ENCODE assay signal across 29 mouse cellular contexts in genomic region chr4:59656061-59656642, GRCm38 (mm10). TPM values are rescaled to one million over a fixed set of nuclear protein-coding genes. Genes with fewer than 3 reads are reported as not detected.
DNase-seq lines count a peak whose midpoint lies in the region; ATAC-seq lines count a peak whose summit lies in the region.
"Had no signal": no experiment of that assay in that cellular context is flagged by ENCODE, and none has a peak within 500 bp of the region (broad histone marks: within the 10 kb centered on the region; RNA-seq: fewer than 3 reads in every experiment).

No protein-coding gene starts in this region.

- H3K9ac ChIP-seq in midbrain, embryonic 16.5 days (ENCODE audit: low read depth, low read length): no peak overlapping the region
- no peak overlapping the region for H3K9ac ChIP-seq in kidney, embryonic 16.5 days (replicated peaks; ENCODE audit: low read length)
- H3K9ac ChIP-seq: embryonic facial prominence, embryonic 13.5 days; heart, embryonic 13.5 days; hindbrain, embryonic 15.5 days; kidney, embryonic 15.5 days; liver, embryonic 15.5 days; lung, embryonic 14.5 days; stomach, embryonic 15.5 days had no signal

- H3K27me3 ChIP-seq in midbrain, embryonic 10.5 days (ENCODE audit: low read depth, poor library complexity, severe bottlenecking): no peaks in the 10 kb centered on the region
- H3K27me3 ChIP-seq in midbrain, embryonic 16.5 days (ENCODE audit: control insufficient read depth, insufficient read depth, low read depth, low read length): no peaks in the 10 kb centered on the region
- no peaks in the 10 kb centered on the region for H3K27me3 ChIP-seq in kidney, embryonic 16.5 days (ENCODE audit: insufficient read depth, low read length)
- H3K27me3 ChIP-seq: CH12.LX; embryonic facial prominence, embryonic 13.5 days; heart, embryonic 13.5 days; hindbrain, embryonic 15.5 days; kidney, embryonic 15.5 days; liver, embryonic 15.5 days; megakaryocyte, embryonic 14.5 days; stomach, embryonic 15.5 days had no signal

- DNase-seq in cerebellum, postnatal 4 days (ENCODE audit: low spot score in 2 of 2): no peak
- peak; percentile 3 for DNase-seq in midbrain, embryonic 10.5 days (ENCODE audit: low spot score)
- DNase-seq in cerebellum, adult 9-10 months: peak; percentile 41
- DNase-seq in cerebellum, postnatal 36 days: peak; percentile 21 to 22
- no peak for DNase-seq in lung, postnatal 14 days
- DNase-seq: adrenal gland, adult 8-10 months; gastrocnemius, postnatal 14 days; heart, adult 18-20 months; heart, postnatal 10 days; kidney, adult 18-20 months; kidney, postnatal 4 days; layer of hippocampus, postnatal 36 days; liver; lung, embryonic 14.5 days; lung, postnatal 4 days; midbrain, embryonic 14.5 days; right cerebral cortex, postnatal 25 days had no signal

- 0 out of 2 replicates have a peak, but pooled peaks cover 2% of the 10 kb centered on the region for H3K36me3 ChIP-seq in midbrain, embryonic 10.5 days
- no peaks in the 10 kb centered on the region for H3K36me3 ChIP-seq in midbrain, embryonic 16.5 days (ENCODE audit: control insufficient read depth, insufficient read depth, low read length)
- H3K36me3 ChIP-seq in kidney, embryonic 16.5 days (ENCODE audit: insufficient read depth, low read length): no peaks in the 10 kb centered on the region
- H3K36me3 ChIP-seq: embryonic facial prominence, embryonic 13.5 days; heart, embryonic 13.5 days; hindbrain, embryonic 15.5 days; kidney, embryonic 15.5 days; liver, embryonic 15.5 days; stomach, embryonic 15.5 days had no signal

- H3K27ac ChIP-seq in midbrain, embryonic 10.5 days (replicated peaks): no peak overlapping the region
- no peak overlapping the region for H3K27ac ChIP-seq in midbrain, embryonic 16.5 days (ENCODE audit: low read length)
- H3K27ac ChIP-seq in kidney, embryonic 16.5 days (ENCODE audit: low read length): no peak overlapping the region
- H3K27ac ChIP-seq: embryonic facial prominence, embryonic 13.5 days; heart, embryonic 13.5 days; hindbrain, embryonic 15.5 days; kidney, embryonic 15.5 days; liver, embryonic 15.5 days; stomach, embryonic 15.5 days had no signal

- WGBS in midbrain, embryonic 10.5 days: 87% methylated on average over 5 of the region's 5 CpGs
- 77% methylated on average over 5 of the region's 5 CpGs for WGBS in midbrain, embryonic 16.5 days
- WGBS in kidney, embryonic 16.5 days: 78% methylated on average over 5 of the region's 5 CpGs

- no peak overlapping the region for H3K4me3 ChIP-seq in midbrain, embryonic 10.5 days
- no peak overlapping the region for H3K4me3 ChIP-seq in midbrain, embryonic 16.5 days (ENCODE audit: low read depth, low read length)
- H3K4me3 ChIP-seq in kidney, embryonic 16.5 days (ENCODE audit: low read length): no peak overlapping the region
- H3K4me3 ChIP-seq: embryonic facial prominence, embryonic 13.5 days; heart, embryonic 13.5 days; hindbrain, embryonic 15.5 days; kidney, embryonic 15.5 days; liver, embryonic 15.5 days; megakaryocyte, embryonic 14.5 days; stomach, embryonic 15.5 days had no signal

- H3K9me3 ChIP-seq in midbrain, embryonic 10.5 days (replicated peaks): no peaks in the 10 kb centered on the region
- H3K9me3 ChIP-seq in midbrain, embryonic 16.5 days (replicated peaks; ENCODE audit: control insufficient read depth, low read length, poor library complexity, severe bottlenecking): no peaks in the 10 kb centered on the region
- H3K9me3 ChIP-seq in kidney, embryonic 16.5 days (ENCODE audit: low read length): no peaks in the 10 kb centered on the region
- H3K9me3 ChIP-seq: embryonic facial prominence, embryonic 13.5 days; heart, embryonic 13.5 days; hindbrain, embryonic 15.5 days; kidney, embryonic 15.5 days; liver, embryonic 15.5 days; megakaryocyte, embryonic 14.5 days; stomach, embryonic 15.5 days had no signal

- ATAC-seq in cerebellum, adult (ENCODE audit: insufficient number of reproducible peaks, low FRiP score, low TSS enrichment): peak; percentile 46; the same call in 1 of the 2 replicates
- ATAC-seq in midbrain, embryonic 16.5 days: no peak
- ATAC-seq in kidney, embryonic 16.5 days (ENCODE audit: low FRiP score, low TSS enrichment): no peak
- ATAC-seq: activated CD4-positive, CD25-positive, alpha-beta regulatory T cell, adult 4 months had no signal

- 0 out of 2 replicates have a peak, but pooled peaks cover 3% of the 10 kb centered on the region for H3K4me1 ChIP-seq in midbrain, embryonic 10.5 days
- no peaks in the 10 kb centered on the region for H3K4me1 ChIP-seq in midbrain, embryonic 16.5 days (ENCODE audit: control insufficient read depth, insufficient read depth, low read length)
- no peaks in the 10 kb centered on the region for H3K4me1 ChIP-seq in kidney, embryonic 16.5 days (ENCODE audit: insufficient read depth, low read length)
- H3K4me1 ChIP-seq: embryonic facial prominence, embryonic 13.5 days; hindbrain, embryonic 15.5 days; kidney, embryonic 15.5 days had no signal

- H3K4me2 ChIP-seq in midbrain, embryonic 16.5 days (ENCODE audit: low read length): no peak overlapping the region
- H3K4me2 ChIP-seq in kidney, embryonic 16.5 days (replicated peaks; ENCODE audit: low read depth, low read length): no peak overlapping the region
- H3K4me2 ChIP-seq: embryonic facial prominence, embryonic 13.5 days; heart, embryonic 13.5 days; hindbrain, embryonic 15.5 days; kidney, embryonic 15.5 days; liver, embryonic 15.5 days; lung, embryonic 14.5 days; stomach, embryonic 15.5 days had no signal

RNA-seq across cellular contexts. Expression of gene E130308A19Rik, which starts 30.1 kb away (rescaled TPM):
- 51.3 and 54.0 TPM in 2 replicates for polyA plus RNA-seq in midbrain, embryonic 10.5 days (2016; fragmentation: Nextera tagmentation; extraction: Ambion mirVana)
- polyA plus RNA-seq in midbrain, embryonic 16.5 days (2015; fragmentation: Nextera tagmentation; extraction: Ambion mirVana): 38.1 and 51.2 TPM in 2 replicates
- polyA plus RNA-seq in kidney, embryonic 16.5 days (2015; fragmentation: Nextera tagmentation; extraction: Ambion mirVana): 35.8 and 38.6 TPM in 2 replicates

Comparison
In these comparisons a context has a peak if more than half of its experiments do, and no peak if none do; other contexts are left out.
1. DNase-seq: peak in midbrain, embryonic 10.5 days (single experiment), cerebellum, adult 9-10 months (single experiment) and cerebellum, postnatal 36 days (2 of 2); none in cerebellum, postnatal 4 days (0 of 2) and lung, postnatal 14 days (single experiment).